Mouse (Mus musculus) adrenal gland, postnatal 4 days (tissue): ENCODE measurements around the gene Spef2. TPM values are rescaled to one million over a fixed set of nuclear protein-coding genes. Genes with fewer than 3 reads are reported as not detected.
"Not testable (repeated sequence)": the region's sequence is repeated elsewhere in the genome, so short reads cannot be mapped to it uniquely, and the experiment has no call there.

Source experiments
- DNase-seq, 2 experiments: peaks; one replicate each; pipeline ENCODE4 v3.0.0; 2021 to 2022; ENCODE audit warnings: low spot score in 2 of 2, mixed read lengths in 2 of 2
- long read RNA-seq, 2 experiments: library from polyadenylated mRNA; stranded (forward); transcript quantifications; one replicate each; pipeline ENCODE4 v2.0.0; 2021
- total RNA-seq, 2 experiments: library from RNA; stranded (reverse); gene quantifications; 2 replicates each; pipeline ENCODE4 v1.2.3; 2021

The Spef2 gene
- total RNA-seq: under 1 TPM; 0.56 to 0.92 TPM
- long read RNA-seq, experiment 1, partial matches to known transcripts: 1 of 2 reads
- long read RNA-seq, experiment 1, other reads (novel, unspliced or antisense): 0 of 2 reads
- long read RNA-seq, experiment 2: 0 reads

GRCm38 (mm10) chr15:9748359-9749102, at the start of gene Spef2:
Gene Spef2 (minus strand): TSS chr15:9748868.
- peak; percentile 27 to 54 for DNase-seq

- DNase-seq: no peak
These were observed 45.5 kb upstream of the Spef2 start for GRCm38 (mm10) chr15:9794131-9794530.

- no peak for DNase-seq
These were observed 39.8 kb upstream of the Spef2 start for GRCm38 (mm10) chr15:9788245-9789030.

GRCm38 (mm10) chr15:9774222-9775142, 25.8 kb upstream of the Spef2 start:
- not testable (repeated sequence) for DNase-seq

GRCm38 (mm10) chr15:9768184-9768918, 19.7 kb upstream of the Spef2 start:
- DNase-seq: no peak

- DNase-seq: no peak
These were observed 18.4 kb upstream of the Spef2 start for GRCm38 (mm10) chr15:9767034-9767433.

GRCm38 (mm10) chr15:9750966-9751365, 2.3 kb upstream of the Spef2 start:
- no peak for DNase-seq

GRCm38 (mm10) chr15:9747410-9748104, 1.1 kb downstream of the Spef2 start:
- DNase-seq: no peak

GRCm38 (mm10) chr15:9742172-9742571, 6.5 kb downstream of the Spef2 start:
- DNase-seq: no peak

GRCm38 (mm10) chr15:9714574-9715458, 33.9 kb downstream of the Spef2 start:
- no peak for DNase-seq

- no peak for DNase-seq
These were observed 35.0 kb downstream of the Spef2 start for GRCm38 (mm10) chr15:9713707-9714106.

GRCm38 (mm10) chr15:9710330-9710729, 38.3 kb downstream of the Spef2 start:
- no peak for DNase-seq

- DNase-seq: no peak
These were observed 42.7 kb downstream of the Spef2 start for GRCm38 (mm10) chr15:9705830-9706450.

- no peak for DNase-seq
These were observed 46.8 kb downstream of the Spef2 start for GRCm38 (mm10) chr15:9701845-9702244.

- no peak for DNase-seq
These were observed 56.9 kb downstream of the Spef2 start for GRCm38 (mm10) chr15:9691721-9692120.

- no peak for DNase-seq
These were observed 57.8 kb downstream of the Spef2 start for GRCm38 (mm10) chr15:9690845-9691244.

- no peak for DNase-seq
These were observed 58.2 kb downstream of the Spef2 start for GRCm38 (mm10) chr15:9690436-9690835.

- DNase-seq: no peak
These were observed 65.2 kb downstream of the Spef2 start for GRCm38 (mm10) chr15:9683485-9683884.
